ENCODE assay signal across 10 mouse cellular contexts in genomic region chr1:165282967-165283345, GRCm38 (mm10). TPM values are rescaled to one million over a fixed set of nuclear protein-coding genes. Genes with fewer than 3 reads are reported as not detected.
DNase-seq lines count a peak whose midpoint lies in the region; ATAC-seq and TF ChIP-seq lines count a peak whose summit lies in the region.
"Had no signal": no experiment of that assay in that cellular context is flagged by ENCODE, and none has a peak within 500 bp of the region (broad histone marks: within the 10 kb centered on the region; RNA-seq: fewer than 3 reads in every experiment).

No protein-coding gene starts in this region.

- DNase-seq in heart, adult 11 months: peak; percentile 85
- DNase-seq in heart, postnatal 14 days: no peak
- DNase-seq in lung, postnatal 0 days (ENCODE audit: low spot score): no peak
- DNase-seq in lung, postnatal 10 days: no peak
- DNase-seq in limb, embryonic 14.5 days (ENCODE audit: low spot score): no peak
- no peak for DNase-seq in retina, embryonic 14.5 days (ENCODE audit: low spot score)
- no peak for DNase-seq in layer of hippocampus, adult 9-10 months (ENCODE audit: low spot score)
- DNase-seq: cerebellum, adult 11 months had no signal

- H3K27ac ChIP-seq in lung, postnatal 0 days (ENCODE audit: low read length): no peak overlapping the region
- no peak overlapping the region for H3K27ac ChIP-seq in limb, embryonic 14.5 days (replicated peaks; ENCODE audit: low read depth, low read length)
- H3K27ac ChIP-seq in stomach, embryonic 16.5 days (ENCODE audit: low read length): no peak overlapping the region

- no peak for TF ChIP-seq CTCF in lung, postnatal 0 days (IDR thresholded peaks at IDR 0.05)

- TF ChIP-seq EP300 in lung, postnatal 0 days (IDR thresholded peaks at IDR 0.05): no peak

- peaks cover 8% of the 10 kb centered on the region; the same call in 1 of the 2 replicates for H3K4me1 ChIP-seq in lung, postnatal 0 days (ENCODE audit: insufficient read depth, low read depth, low read length)
- peaks cover 19% of the 10 kb centered on the region for H3K4me1 ChIP-seq in limb, embryonic 14.5 days (ENCODE audit: control insufficient read depth, insufficient read depth, low read length)
- H3K4me1 ChIP-seq in stomach, embryonic 16.5 days (ENCODE audit: control insufficient read depth, insufficient read depth, low read length): peaks cover 29% of the 10 kb centered on the region

- no peaks in the 10 kb centered on the region for H3K9me3 ChIP-seq in lung, postnatal 0 days (ENCODE audit: low read length)
- H3K9me3 ChIP-seq in limb, embryonic 14.5 days (ENCODE audit: control insufficient read depth, low read length): no peaks in the 10 kb centered on the region
- H3K9me3 ChIP-seq in stomach, embryonic 16.5 days (replicated peaks; ENCODE audit: control insufficient read depth, low read length): no peaks in the 10 kb centered on the region

- no peaks in the 10 kb centered on the region for H3K36me3 ChIP-seq in lung, postnatal 0 days (ENCODE audit: insufficient read depth, low read length)
- no peaks in the 10 kb centered on the region for H3K36me3 ChIP-seq in limb, embryonic 14.5 days (ENCODE audit: control insufficient read depth, insufficient read depth, low read length)
- H3K36me3 ChIP-seq in stomach, embryonic 16.5 days (ENCODE audit: control insufficient read depth, insufficient read depth, low read length): no peaks in the 10 kb centered on the region

- TF ChIP-seq POLR2A in limb, embryonic 14.5 days (IDR thresholded peaks at IDR 0.05; ENCODE audit: borderline replicate concordance, extremely low read depth, insufficient read depth, insufficient read length): no peak

- H3K9ac ChIP-seq in lung, postnatal 0 days (replicated peaks; ENCODE audit: low read depth): no peak overlapping the region
- H3K9ac ChIP-seq in limb, embryonic 14.5 days (ENCODE audit: low read depth, low read length, severe bottlenecking): peak overlapping the region; percentile 86; the same call in 1 of the 2 replicates
- peak overlapping the region; percentile 82; the same call in 1 of the 2 replicates for H3K9ac ChIP-seq in stomach, embryonic 16.5 days (ENCODE audit: low read length)

- H3K27me3 ChIP-seq in lung, postnatal 0 days (replicated peaks; ENCODE audit: insufficient read depth, low read length): no peaks in the 10 kb centered on the region
- H3K27me3 ChIP-seq in limb, embryonic 14.5 days (ENCODE audit: control insufficient read depth, insufficient read depth, low read length): no peaks in the 10 kb centered on the region
- no peaks in the 10 kb centered on the region for H3K27me3 ChIP-seq in stomach, embryonic 16.5 days (ENCODE audit: control insufficient read depth, insufficient read depth, low read length)

- 19% methylated on average over 7 of the region's 7 CpGs for WGBS in lung, postnatal 0 days
- 10% methylated on average over 7 of the region's 7 CpGs for WGBS in limb, embryonic 14.5 days
- WGBS in stomach, embryonic 16.5 days: 15% methylated on average over 7 of the region's 7 CpGs

- H3K4me2 ChIP-seq in lung, postnatal 0 days (replicated peaks; ENCODE audit: low read depth, low read length): peak overlapping the region; percentile 95
- peak overlapping the region; percentile 89 for H3K4me2 ChIP-seq in limb, embryonic 14.5 days (replicated peaks; ENCODE audit: low read depth, low read length, severe bottlenecking)
- peak overlapping the region; percentile 93 for H3K4me2 ChIP-seq in stomach, embryonic 16.5 days (ENCODE audit: low read depth, low read length)

- ATAC-seq in lung, postnatal 0 days: no peak
- no peak for ATAC-seq in limb, embryonic 14.5 days (ENCODE audit: low FRiP score, low read depth)
- ATAC-seq in stomach, embryonic 16.5 days (ENCODE audit: insufficient read depth, low FRiP score): no peak

- intact Hi-C loops in heart, postnatal 14 days (cut with DNase I): no loop called here

- H3K4me3 ChIP-seq in lung, postnatal 0 days (ENCODE audit: low read depth, low read length): no peak overlapping the region
- H3K4me3 ChIP-seq in limb, embryonic 14.5 days (replicated peaks; ENCODE audit: low read length): peak overlapping the region; percentile 74
- peak overlapping the region; percentile 81 for H3K4me3 ChIP-seq in stomach, embryonic 16.5 days (replicated peaks; ENCODE audit: low read length)

RNA-seq across cellular contexts. Expression of gene Gpr161, which starts 12.6 kb away (rescaled TPM):
- 1 to 10 TPM; 3.6 to 3.8 TPM for total RNA-seq in heart, postnatal 14 days (2021)
- polyA plus RNA-seq in lung, postnatal 0 days (2015; fragmentation: Nextera tagmentation; extraction: Ambion mirVana): 0.51 and 0.56 TPM in 2 replicates
- 9.4 and 14.6 TPM in 2 replicates for polyA plus RNA-seq in limb, embryonic 14.5 days (2012; rRNA removed)
- polyA plus RNA-seq in limb, embryonic 14.5 days (2014; fragmentation: Nextera tagmentation; extraction: Ambion mirVana): 1.8 and 2.0 TPM in 2 replicates
- 1.1 and 1.2 TPM in 2 replicates for polyA plus RNA-seq in stomach, embryonic 16.5 days (2015; fragmentation: Nextera tagmentation; extraction: Ambion mirVana)
- total RNA-seq: neutrophil, adult 5-6 weeks had no signal

RNA-seq across cellular contexts. Expression of gene Tiprl, which starts 46.2 kb away (rescaled TPM):
- total RNA-seq in heart, postnatal 14 days (2021): 10 to 100 TPM; 37.1 to 37.8 TPM
- 70.3 and 73.6 TPM in 2 replicates for polyA plus RNA-seq in lung, postnatal 0 days (2015; fragmentation: Nextera tagmentation; extraction: Ambion mirVana)
- 34.5 and 52.4 TPM in 2 replicates for polyA plus RNA-seq in limb, embryonic 14.5 days (2012; rRNA removed)
- 84.9 and 99.1 TPM in 2 replicates for polyA plus RNA-seq in limb, embryonic 14.5 days (2014; fragmentation: Nextera tagmentation; extraction: Ambion mirVana)
- 87.0 and 87.3 TPM in 2 replicates for polyA plus RNA-seq in stomach, embryonic 16.5 days (2015; fragmentation: Nextera tagmentation; extraction: Ambion mirVana)
